Mouse (Mus musculus): ENCODE data around the gene Olfr798. TPM values are rescaled to one million over a fixed set of nuclear protein-coding genes. Genes with fewer than 3 reads are reported as not detected.

The Olfr798 gene
- polyA plus RNA-seq, 1 experiment from 2014 or later, result not detected

Small RNA genes within 50 kb of the gene (microRNA-seq; reads per million reads assigned to microRNA genes)
- gene Gm23252, result not detected

Other genes starting within 250 kb of the Olfr798 start
- gene Olfr784, start 243.9 kb downstream of the Olfr798 start, polyA plus RNA-seq (2014; fragmentation: Nextera tagmentation; extraction: Ambion mirVana), result 0.10 and 0.17 TPM in 2 replicates
- not detected in 2 replicates for gene Olfr785, start 222.5 kb downstream of the Olfr798 start, polyA plus RNA-seq (2014; fragmentation: Nextera tagmentation; extraction: Ambion mirVana)
- not detected in 2 replicates for gene Olfr786, start 200.6 kb downstream of the Olfr798 start, polyA plus RNA-seq (2014; fragmentation: Nextera tagmentation; extraction: Ambion mirVana)
- not detected in 2 replicates for gene Olfr787, start 166.1 kb downstream of the Olfr798 start, polyA plus RNA-seq (2014; fragmentation: Nextera tagmentation; extraction: Ambion mirVana)
- gene Olfr788, start 156.9 kb downstream of the Olfr798 start, polyA plus RNA-seq (2014; fragmentation: Nextera tagmentation; extraction: Ambion mirVana), result not detected in 2 replicates
- not detected in 2 replicates for gene Olfr789, start 143.2 kb downstream of the Olfr798 start, polyA plus RNA-seq (2014; fragmentation: Nextera tagmentation; extraction: Ambion mirVana)
- gene Olfr790, start 129.4 kb downstream of the Olfr798 start, polyA plus RNA-seq (2014; fragmentation: Nextera tagmentation; extraction: Ambion mirVana), result not detected in 2 replicates
- gene Olfr791, start 106.1 kb downstream of the Olfr798 start, polyA plus RNA-seq (2014; fragmentation: Nextera tagmentation; extraction: Ambion mirVana), result not detected in 2 replicates
- not detected in 2 replicates for gene Olfr792, start 88.8 kb downstream of the Olfr798 start, polyA plus RNA-seq (2014; fragmentation: Nextera tagmentation; extraction: Ambion mirVana)
- not detected in 2 replicates for gene Olfr794, start 60.3 kb downstream of the Olfr798 start, polyA plus RNA-seq (2014; fragmentation: Nextera tagmentation; extraction: Ambion mirVana)
- not detected in 2 replicates for gene Olfr796, start 15.4 kb downstream of the Olfr798 start, polyA plus RNA-seq (2014; fragmentation: Nextera tagmentation; extraction: Ambion mirVana)
- not detected in 2 replicates for gene Olfr799, start 9.6 kb upstream of the Olfr798 start, polyA plus RNA-seq (2014; fragmentation: Nextera tagmentation; extraction: Ambion mirVana)
- gene Olfr800, start 29.8 kb upstream of the Olfr798 start, polyA plus RNA-seq (2014; fragmentation: Nextera tagmentation; extraction: Ambion mirVana), result not detected in 2 replicates
- gene Olfr801, start 45.9 kb upstream of the Olfr798 start, polyA plus RNA-seq (2014; fragmentation: Nextera tagmentation; extraction: Ambion mirVana), result not detected in 2 replicates
- 0.06 TPM in 1 of 2 replicates, not detected in the other for gene Olfr802, start 60.2 kb upstream of the Olfr798 start, polyA plus RNA-seq (2014; fragmentation: Nextera tagmentation; extraction: Ambion mirVana)
- not detected in 2 replicates for gene Olfr803, start 66.4 kb upstream of the Olfr798 start, polyA plus RNA-seq (2014; fragmentation: Nextera tagmentation; extraction: Ambion mirVana)
- not detected in 2 replicates for gene Olfr804, start 75.3 kb upstream of the Olfr798 start, polyA plus RNA-seq (2014; fragmentation: Nextera tagmentation; extraction: Ambion mirVana)
- not detected in 2 replicates for gene Olfr805, start 101.4 kb upstream of the Olfr798 start, polyA plus RNA-seq (2014; fragmentation: Nextera tagmentation; extraction: Ambion mirVana)
- not detected in 2 replicates for gene Olfr806, start 114.0 kb upstream of the Olfr798 start, polyA plus RNA-seq (2014; fragmentation: Nextera tagmentation; extraction: Ambion mirVana)
- not detected in 2 replicates for gene Olfr807, start 129.9 kb upstream of the Olfr798 start, polyA plus RNA-seq (2014; fragmentation: Nextera tagmentation; extraction: Ambion mirVana)
- not detected in 2 replicates for gene Olfr808, start 137.5 kb upstream of the Olfr798 start, polyA plus RNA-seq (2014; fragmentation: Nextera tagmentation; extraction: Ambion mirVana)
- not detected in 2 replicates for gene Olfr809, start 146.7 kb upstream of the Olfr798 start, polyA plus RNA-seq (2014; fragmentation: Nextera tagmentation; extraction: Ambion mirVana)
- gene Olfr810, start 167.0 kb upstream of the Olfr798 start, polyA plus RNA-seq (2014; fragmentation: Nextera tagmentation; extraction: Ambion mirVana), result not detected in 2 replicates
- not detected in 2 replicates for gene Olfr811, start 176.5 kb upstream of the Olfr798 start, polyA plus RNA-seq (2014; fragmentation: Nextera tagmentation; extraction: Ambion mirVana)
- not detected in 2 replicates for gene Olfr812, start 218.2 kb upstream of the Olfr798 start, polyA plus RNA-seq (2014; fragmentation: Nextera tagmentation; extraction: Ambion mirVana)
- gene Olfr813, start 227.4 kb upstream of the Olfr798 start, polyA plus RNA-seq (2014; fragmentation: Nextera tagmentation; extraction: Ambion mirVana), result not detected in 2 replicates

Data from stomach, embryonic 14.5 days (tissue).